Mouse (Mus musculus): Measurements from ENCODE around the gene Tph1.
"Not testable (repeated sequence)": the region's sequence is repeated elsewhere in the genome, so short reads cannot be mapped to it uniquely, and the experiment has no call there.

Gene Tph1

GRCm38 (mm10) chr7:46672160-46672672 is at the start of gene Tph1:
Tph1 (minus strand) TSS chr7:46672537.
- in situ Hi-C loops (cut with MboI; ENCODE audit: low pct_unique_long_range_greater_than_20kb in 1 of 2, low sequenced_read_pairs in 2 of 2, unreplicated experiment in 1 of 2): no loop called here

DNA sequence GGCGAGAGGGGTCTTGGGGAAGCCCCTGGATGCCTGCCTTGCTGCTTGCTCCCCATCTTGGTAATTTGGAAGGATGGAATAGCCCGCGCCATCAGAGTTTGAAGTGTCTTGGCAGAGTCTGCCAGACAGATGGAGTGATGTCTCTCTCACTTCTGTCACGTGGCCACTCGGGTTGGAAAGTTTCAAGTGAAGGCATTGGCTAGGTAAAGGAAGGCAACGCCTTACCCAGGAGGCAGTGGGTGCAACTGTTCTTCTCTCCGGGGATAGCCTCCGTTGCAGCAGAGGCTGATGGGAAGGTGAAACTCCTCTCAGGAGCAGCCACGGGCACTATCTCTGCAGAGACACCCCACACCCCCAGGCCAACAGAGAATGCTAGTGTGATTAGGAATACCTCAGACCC is 48.1 kb upstream of the Tph1 start:
- in situ Hi-C loops (cut with MboI; ENCODE audit: low pct_unique_long_range_greater_than_20kb in 1 of 2, low sequenced_read_pairs in 2 of 2, unreplicated experiment in 1 of 2): no loop called here

- in situ Hi-C loops (cut with MboI; ENCODE audit: low pct_unique_long_range_greater_than_20kb in 1 of 2, low sequenced_read_pairs in 2 of 2, unreplicated experiment in 1 of 2): no loop called here
These were observed 47.2 kb upstream of the Tph1 start for GRCm38 (mm10) chr7:46719526-46719925.

- in situ Hi-C loops (cut with MboI; ENCODE audit: low pct_unique_long_range_greater_than_20kb in 1 of 2, low sequenced_read_pairs in 2 of 2, unreplicated experiment in 1 of 2): no loop called here
These were observed 46.4 kb upstream of the Tph1 start for GRCm38 (mm10) chr7:46718591-46719270.

DNA sequence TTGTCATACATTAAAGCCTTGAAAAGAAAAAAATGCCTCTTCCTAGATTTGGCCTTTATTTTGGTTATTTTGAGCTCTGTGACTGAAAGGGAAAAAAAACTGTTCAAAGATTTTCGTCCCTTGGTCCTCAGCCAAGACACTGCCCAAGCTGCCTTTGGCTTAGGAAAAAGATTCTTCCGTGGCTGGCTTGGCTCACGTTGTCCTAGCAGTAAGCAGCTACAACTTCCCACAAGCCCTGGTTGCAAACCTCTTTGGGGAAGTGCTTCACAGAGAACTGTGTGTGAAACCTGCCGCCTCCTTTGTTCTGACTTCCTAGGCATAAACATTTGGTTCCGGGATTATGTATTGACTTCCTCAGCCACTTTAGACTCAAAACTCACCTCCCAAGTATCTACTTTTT is 44.6 kb upstream of the Tph1 start:
- in situ Hi-C loops (cut with MboI; ENCODE audit: low pct_unique_long_range_greater_than_20kb in 1 of 2, low sequenced_read_pairs in 2 of 2, unreplicated experiment in 1 of 2): no loop called here

GRCm38 (mm10) chr7:46715600-46715999 is 43.3 kb upstream of the Tph1 start, which contains the start of gene Saa3:
Saa3 (minus strand) TSS chr7:46715700.
- in situ Hi-C loops (cut with MboI; ENCODE audit: low pct_unique_long_range_greater_than_20kb in 1 of 2, low sequenced_read_pairs in 2 of 2, unreplicated experiment in 1 of 2): no loop called here

GRCm38 (mm10) chr7:46714518-46714917 is 42.2 kb upstream of the Tph1 start:
- in situ Hi-C loops (cut with MboI; ENCODE audit: low pct_unique_long_range_greater_than_20kb in 1 of 2, low sequenced_read_pairs in 2 of 2, unreplicated experiment in 1 of 2): loop anchor here in 1 of 2 experiments (5.0 kb wide), 1 partner anchor 53 kb away; no protein-coding TSS in a partner anchor

- in situ Hi-C loops (cut with MboI; ENCODE audit: low pct_unique_long_range_greater_than_20kb in 1 of 2, low sequenced_read_pairs in 2 of 2, unreplicated experiment in 1 of 2): loop anchor here in 1 of 2 experiments (5.0 kb wide), 1 partner anchor 55 kb away; no protein-coding TSS in a partner anchor
These were observed 39.9 kb upstream of the Tph1 start for GRCm38 (mm10) chr7:46712250-46712649.

GRCm38 (mm10) chr7:46710390-46710844 is 38.1 kb upstream of the Tph1 start, which contains the start of gene Saal1:
Saal1 (minus strand) TSS chr7:46710680.
- in situ Hi-C loops (cut with MboI; ENCODE audit: low pct_unique_long_range_greater_than_20kb in 1 of 2, low sequenced_read_pairs in 2 of 2, unreplicated experiment in 1 of 2): loop anchor here in 1 of 2 experiments (5.0 kb wide), 1 partner anchor 57 kb away; no protein-coding TSS in a partner anchor

GRCm38 (mm10) chr7:46700521-46701025 is 28.2 kb upstream of the Tph1 start:
- in situ Hi-C loops (cut with MboI; ENCODE audit: low pct_unique_long_range_greater_than_20kb in 1 of 2, low sequenced_read_pairs in 2 of 2, unreplicated experiment in 1 of 2): loop anchor here in 1 of 2 experiments (5.0 kb wide), 1 partner anchor 97 kb away; the partner anchor contains the start of genes Gtf2h1 and Hps5

GRCm38 (mm10) chr7:46696754-46697153 is 24.4 kb upstream of the Tph1 start:
- in situ Hi-C loops (cut with MboI; ENCODE audit: low pct_unique_long_range_greater_than_20kb in 1 of 2, low sequenced_read_pairs in 2 of 2, unreplicated experiment in 1 of 2): no loop called here

DNA sequence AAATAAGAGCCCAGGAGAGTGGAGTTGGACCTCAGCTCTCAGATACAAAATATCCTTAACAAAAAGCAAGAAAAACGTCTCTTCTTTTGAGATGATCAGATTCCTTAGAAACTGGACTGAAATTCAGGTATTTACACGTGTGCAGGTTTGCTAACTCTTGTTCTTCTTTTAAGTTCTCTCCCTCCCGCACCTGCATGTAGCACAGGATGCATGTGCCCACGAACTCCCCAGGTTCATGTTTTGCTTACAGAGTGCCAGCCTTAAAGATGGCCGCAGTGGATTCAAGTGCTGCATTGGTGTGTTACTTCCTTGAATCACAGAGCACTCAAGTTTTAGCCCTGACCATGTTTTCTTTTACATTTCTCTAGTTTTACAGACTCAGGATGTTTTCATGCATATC is 14.5 kb upstream of the Tph1 start:
- in situ Hi-C loops (cut with MboI; ENCODE audit: low pct_unique_long_range_greater_than_20kb in 1 of 2, low sequenced_read_pairs in 2 of 2, unreplicated experiment in 1 of 2): no loop called here

- in situ Hi-C loops (cut with MboI; ENCODE audit: low pct_unique_long_range_greater_than_20kb in 1 of 2, low sequenced_read_pairs in 2 of 2, unreplicated experiment in 1 of 2): no loop called here
These were observed 8.4 kb upstream of the Tph1 start for GRCm38 (mm10) chr7:46680732-46681131.

DNA sequence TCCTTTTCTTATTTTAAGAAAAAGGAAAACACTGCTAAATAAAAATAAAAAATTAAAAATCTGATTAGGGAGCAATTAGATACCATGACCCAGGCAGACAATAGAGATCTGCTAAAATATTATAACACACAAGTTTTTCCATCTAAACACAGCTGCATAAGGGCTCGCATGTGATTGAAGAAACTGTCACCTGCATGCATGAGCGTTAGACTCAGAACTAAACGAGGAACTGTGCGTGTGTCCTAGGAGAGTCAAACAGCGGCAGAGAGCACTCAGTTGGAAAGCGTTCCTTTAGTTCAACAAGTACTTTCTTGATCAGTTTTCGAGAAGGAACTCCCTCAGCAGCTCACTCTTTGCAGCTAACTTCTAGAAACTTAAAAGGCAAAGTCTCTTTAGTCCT is 6.7 kb upstream of the Tph1 start:
- in situ Hi-C loops (cut with MboI; ENCODE audit: low pct_unique_long_range_greater_than_20kb in 1 of 2, low sequenced_read_pairs in 2 of 2, unreplicated experiment in 1 of 2): not testable (repeated sequence)

DNA sequence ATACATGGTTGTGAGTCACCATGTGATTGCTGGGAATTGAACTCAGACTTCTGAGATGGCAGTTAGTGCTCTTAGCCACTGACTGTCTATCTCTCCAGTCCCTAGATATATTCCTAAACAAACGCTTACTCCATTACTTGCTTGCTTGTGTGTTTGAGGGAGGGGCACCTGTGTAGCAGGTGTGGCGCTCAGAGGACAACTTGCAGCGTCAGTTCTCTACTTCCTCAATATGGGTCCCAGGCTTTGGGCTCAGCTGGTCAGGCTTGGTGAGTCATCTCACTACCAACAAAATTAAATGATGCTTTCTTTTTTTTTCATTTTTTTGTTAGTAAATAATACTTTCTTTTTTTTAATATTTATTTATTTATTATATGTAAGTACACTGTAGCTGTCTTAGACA is 6.1 kb upstream of the Tph1 start:
- in situ Hi-C loops (cut with MboI; ENCODE audit: low pct_unique_long_range_greater_than_20kb in 1 of 2, low sequenced_read_pairs in 2 of 2, unreplicated experiment in 1 of 2): no loop called here

DNA sequence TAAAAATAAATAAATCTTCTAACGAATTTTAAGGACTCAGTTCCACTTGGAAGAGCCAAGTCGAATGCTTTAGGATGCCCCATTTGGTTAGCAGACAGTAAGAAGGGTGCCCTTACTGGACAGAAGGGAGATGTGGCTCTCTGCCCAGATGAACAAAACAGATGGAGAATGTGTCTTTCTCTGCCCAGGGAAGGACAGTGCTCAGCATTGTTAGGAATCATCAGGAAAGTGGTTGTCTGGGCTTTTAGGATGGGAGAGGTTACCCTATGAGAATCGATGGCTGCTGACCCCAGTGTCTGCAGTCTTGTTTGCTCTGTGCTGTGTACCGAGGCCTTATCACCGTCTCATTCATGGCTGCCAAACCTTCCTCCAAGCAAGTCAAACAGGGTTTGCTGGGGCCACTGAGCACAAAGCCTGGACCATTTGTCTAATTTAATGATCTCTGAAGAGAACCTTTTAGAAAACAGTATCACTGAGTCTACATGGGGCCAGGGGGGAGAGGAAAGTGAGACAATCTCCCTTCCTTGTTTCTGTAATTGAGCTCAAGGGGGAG is 4.5 kb upstream of the Tph1 start:
- in situ Hi-C loops (cut with MboI; ENCODE audit: low pct_unique_long_range_greater_than_20kb in 1 of 2, low sequenced_read_pairs in 2 of 2, unreplicated experiment in 1 of 2): no loop called here

DNA sequence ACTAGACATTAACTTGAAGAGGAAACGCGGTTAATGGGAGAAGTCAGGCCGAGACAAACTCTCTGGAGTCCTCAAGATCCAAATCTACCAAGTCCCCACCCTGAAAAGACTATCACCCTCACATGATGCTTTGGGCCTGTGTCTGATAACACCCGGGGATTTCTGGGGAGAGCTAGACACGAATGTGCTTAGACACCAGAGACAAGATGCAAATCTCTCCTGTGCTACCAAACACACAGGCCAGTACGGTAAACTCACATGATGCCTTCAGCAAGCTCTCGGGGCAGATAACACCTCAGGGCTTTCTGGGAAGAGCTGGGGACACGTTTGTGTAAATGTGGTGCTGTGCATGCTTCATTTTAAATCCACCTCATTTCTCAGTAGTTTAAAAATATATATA is 3.5 kb upstream of the Tph1 start:
- in situ Hi-C loops (cut with MboI; ENCODE audit: low pct_unique_long_range_greater_than_20kb in 1 of 2, low sequenced_read_pairs in 2 of 2, unreplicated experiment in 1 of 2): no loop called here

- in situ Hi-C loops (cut with MboI; ENCODE audit: low pct_unique_long_range_greater_than_20kb in 1 of 2, low sequenced_read_pairs in 2 of 2, unreplicated experiment in 1 of 2): no loop called here
These were observed 2.7 kb upstream of the Tph1 start for GRCm38 (mm10) chr7:46675061-46675460.

DNA sequence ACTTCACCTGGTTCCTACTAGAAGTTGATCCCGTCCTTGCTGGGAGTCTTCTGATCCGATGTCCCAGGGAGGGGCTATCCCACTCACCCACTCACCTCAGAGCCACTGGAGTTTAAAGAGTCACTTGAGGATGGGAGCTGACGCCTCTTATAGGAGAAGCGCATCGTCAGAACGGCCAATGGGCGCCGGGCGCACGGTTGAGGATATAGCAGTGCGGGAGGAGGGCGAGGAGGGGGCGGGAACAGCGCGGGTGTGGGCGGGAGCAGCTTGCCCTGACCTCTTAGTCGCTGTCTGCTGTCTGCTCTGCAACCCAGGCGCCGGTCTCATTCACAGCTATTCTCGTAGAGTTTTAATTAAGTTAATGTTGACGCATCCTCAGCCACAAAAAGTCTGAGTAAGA is 5.1 kb downstream of the Tph1 start:
- in situ Hi-C loops (cut with MboI; ENCODE audit: low pct_unique_long_range_greater_than_20kb in 1 of 2, low sequenced_read_pairs in 2 of 2, unreplicated experiment in 1 of 2): no loop called here
